Mouse (Mus musculus) kidney, adult 2 months (tissue): ENCODE measurements around the gene Dcaf7.

ENCODE experiments used
- CTCF ChIP-seq: fragments of 200-500 bp; conservative IDR thresholded peaks from 2 replicates; pipeline ENCODE4 v1.5.1; 2011; ENCODE audit warnings: low read depth, mild to moderate bottlenecking, control low read depth, low read length, moderate library complexity, mixed read lengths; ENCODE audit not compliant: insufficient read depth, insufficient read length
- POLR2A ChIP-seq: fragments of 200-500 bp; IDR thresholded peaks from one replicate; pipeline ENCODE4 v1.6.1; 2011; ENCODE audit warnings: low read depth, low read length, control low read depth

- TF ChIP-seq CTCF (no peak), POLR2A (no peak)
These were observed 61.6 kb downstream of the Dcaf7 start for GRCm38 (mm10) chr11:106098223-106098622.
